Mouse (Mus musculus): ENCODE measurements at regions not wholly inside any gene's neighbourhood (a gene's known extent, or its start where the extent isn't known, plus 50 kb on each side); places are given as distances from the start of the nearest gene placed in this dataset.

- H3K9me3 ChIP-seq: no peaks in the 10 kb centered on the region
- no peaks in the 10 kb centered on the region for H3K4me1 ChIP-seq
- 78% methylated on average over 1 of the region's 1 CpGs for WGBS
- H3K4me3 ChIP-seq: no peak overlapping the region
- no peak overlapping the region for H3K9ac ChIP-seq
- no peak for ATAC-seq (ENCODE audit: insufficient number of reproducible peaks, insufficient read depth, low FRiP score, low TSS enrichment)
- no peaks in the 10 kb centered on the region for H3K27me3 ChIP-seq
- H3K27ac ChIP-seq: no peak overlapping the region
- H3K36me3 ChIP-seq: no peaks in the 10 kb centered on the region
- H3K4me2 ChIP-seq (replicated peaks): no peak overlapping the region
Observed at GRCm38 (mm10) chr10:16600041-16600440, 1123.0 kb upstream of the Cited2 start.

GRCm38 (mm10) chr10:16600551-16601224, 1122.3 kb upstream of the Cited2 start:
- Histone ChIP-seq H3K27me3 (no peaks in the 10 kb centered on the region), H3K9me3 (no peaks in the 10 kb centered on the region), H3K4me3 (no peak overlapping the region), H3K36me3 (no peaks in the 10 kb centered on the region), H3K4me1 (no peaks in the 10 kb centered on the region), H3K27ac (no peak overlapping the region), H3K4me2 (replicated peaks) (no peak overlapping the region), H3K9ac (no peak overlapping the region)
- no peak for ATAC-seq (ENCODE audit: insufficient number of reproducible peaks, insufficient read depth, low FRiP score, low TSS enrichment)
- WGBS: 89% methylated on average over 10 of the region's 10 CpGs

- WGBS: 83% methylated on average over 1 of the region's 1 CpGs
- Histone ChIP-seq H3K36me3 (no peaks in the 10 kb centered on the region), H3K27me3 (no peaks in the 10 kb centered on the region), H3K27ac (no peak overlapping the region), H3K4me3 (no peak overlapping the region), H3K9ac (no peak overlapping the region), H3K9me3 (no peaks in the 10 kb centered on the region), H3K4me2 (replicated peaks) (no peak overlapping the region), H3K4me1 (no peaks in the 10 kb centered on the region)
- ATAC-seq (ENCODE audit: insufficient number of reproducible peaks, insufficient read depth, low FRiP score, low TSS enrichment): no peak
Observed at GRCm38 (mm10) chr10:16601225-16601595, 1121.8 kb upstream of the Cited2 start.

- H3K36me3 ChIP-seq: no peaks in the 10 kb centered on the region
- no peak overlapping the region for H3K27ac ChIP-seq
- H3K4me1 ChIP-seq: no peaks in the 10 kb centered on the region
- H3K9ac ChIP-seq: no peak overlapping the region
- H3K9me3 ChIP-seq: no peaks in the 10 kb centered on the region
- 93% methylated on average over 3 of the region's 3 CpGs for WGBS
- H3K4me3 ChIP-seq: no peak overlapping the region
- H3K27me3 ChIP-seq: no peaks in the 10 kb centered on the region
- ATAC-seq (ENCODE audit: insufficient number of reproducible peaks, insufficient read depth, low FRiP score, low TSS enrichment): no peak
- no peak overlapping the region for H3K4me2 ChIP-seq (replicated peaks)
Observed at GRCm38 (mm10) chr10:16608339-16608738, 1114.7 kb upstream of the Cited2 start.

- no peak for ATAC-seq (ENCODE audit: insufficient number of reproducible peaks, insufficient read depth, low FRiP score, low TSS enrichment)
Observed at GRCm38 (mm10) chr10:16618752-16619151, 1104.3 kb upstream of the Cited2 start.

GRCm38 (mm10) chr10:16619584-16619983, 1103.4 kb upstream of the Cited2 start:
- ATAC-seq (ENCODE audit: insufficient number of reproducible peaks, insufficient read depth, low FRiP score, low TSS enrichment): no peak
- no peak overlapping the region for H3K9ac ChIP-seq
- H3K27me3 ChIP-seq: no peaks in the 10 kb centered on the region
- H3K27ac ChIP-seq: no peak overlapping the region
- H3K4me1 ChIP-seq: no peaks in the 10 kb centered on the region
- no peaks in the 10 kb centered on the region for H3K36me3 ChIP-seq
- WGBS: 86% methylated on average over 2 of the region's 2 CpGs
- H3K9me3 ChIP-seq: no peaks in the 10 kb centered on the region
- no peak overlapping the region for H3K4me2 ChIP-seq (replicated peaks)
- no peak overlapping the region for H3K4me3 ChIP-seq

More at GRCm38 (mm10) chr10:16618752-16619151, 1104.3 kb upstream of the Cited2 start:
- Histone ChIP-seq H3K4me2 (replicated peaks) (no peak overlapping the region), H3K9ac (no peak overlapping the region), H3K4me3 (no peak overlapping the region), H3K36me3 (no peaks in the 10 kb centered on the region), H3K4me1 (no peaks in the 10 kb centered on the region), H3K27me3 (no peaks in the 10 kb centered on the region), H3K27ac (no peak overlapping the region), H3K9me3 (no peaks in the 10 kb centered on the region)
- WGBS: 92% methylated on average over 2 of the region's 2 CpGs

GRCm38 (mm10) chr10:16620804-16621559, 1102.0 kb upstream of the Cited2 start:
- no peaks in the 10 kb centered on the region for H3K9me3 ChIP-seq
- no peak overlapping the region for H3K4me3 ChIP-seq
- H3K36me3 ChIP-seq: no peaks in the 10 kb centered on the region
- no peak overlapping the region for H3K9ac ChIP-seq
- H3K4me1 ChIP-seq: no peaks in the 10 kb centered on the region
- no peak overlapping the region for H3K4me2 ChIP-seq (replicated peaks)
- no peak for ATAC-seq (ENCODE audit: insufficient number of reproducible peaks, insufficient read depth, low FRiP score, low TSS enrichment)
- 35% methylated on average over 6 of the region's 6 CpGs for WGBS
- H3K27ac ChIP-seq: no peak overlapping the region
- H3K27me3 ChIP-seq: no peaks in the 10 kb centered on the region

GRCm38 (mm10) chr10:16622821-16623220, 1100.2 kb upstream of the Cited2 start:
- Histone ChIP-seq H3K9ac (no peak overlapping the region), H3K4me1 (no peaks in the 10 kb centered on the region), H3K4me3 (no peak overlapping the region), H3K4me2 (replicated peaks) (no peak overlapping the region), H3K27ac (no peak overlapping the region), H3K9me3 (no peaks in the 10 kb centered on the region), H3K27me3 (no peaks in the 10 kb centered on the region), H3K36me3 (no peaks in the 10 kb centered on the region)
- no peak for ATAC-seq (ENCODE audit: insufficient number of reproducible peaks, insufficient read depth, low FRiP score, low TSS enrichment)
- WGBS: 82% methylated on average over 3 of the region's 3 CpGs

- H3K4me2 ChIP-seq (replicated peaks): no peak overlapping the region
- WGBS: 42% methylated on average over 2 of the region's 2 CpGs
- H3K27ac ChIP-seq: no peak overlapping the region
- no peak for ATAC-seq (ENCODE audit: insufficient number of reproducible peaks, insufficient read depth, low FRiP score, low TSS enrichment)
- no peaks in the 10 kb centered on the region for H3K4me1 ChIP-seq
- H3K36me3 ChIP-seq: no peaks in the 10 kb centered on the region
- H3K9ac ChIP-seq: no peak overlapping the region
- no peaks in the 10 kb centered on the region for H3K27me3 ChIP-seq
- no peaks in the 10 kb centered on the region for H3K9me3 ChIP-seq
- no peak overlapping the region for H3K4me3 ChIP-seq
Observed at GRCm38 (mm10) chr10:16633236-16633635, 1089.8 kb upstream of the Cited2 start.

GRCm38 (mm10) chr10:16635463-16635862, 1087.6 kb upstream of the Cited2 start:
- no peak overlapping the region for H3K4me3 ChIP-seq

GRCm38 (mm10) chr10:16637006-16637405, 1086.0 kb upstream of the Cited2 start:
- no peaks in the 10 kb centered on the region for H3K36me3 ChIP-seq
- H3K4me1 ChIP-seq: no peaks in the 10 kb centered on the region
- H3K9ac ChIP-seq: no peak overlapping the region
- H3K27ac ChIP-seq: no peak overlapping the region
- H3K9me3 ChIP-seq: no peaks in the 10 kb centered on the region
- no peak overlapping the region for H3K4me3 ChIP-seq
- ATAC-seq (ENCODE audit: insufficient number of reproducible peaks, insufficient read depth, low FRiP score, low TSS enrichment): no peak
- H3K4me2 ChIP-seq (replicated peaks): no peak overlapping the region
- no peaks in the 10 kb centered on the region for H3K27me3 ChIP-seq

More at GRCm38 (mm10) chr10:16635463-16635862, 1087.6 kb upstream of the Cited2 start:
- WGBS: 62% methylated on average over 2 of the region's 2 CpGs
- Histone ChIP-seq H3K9me3 (no peaks in the 10 kb centered on the region), H3K4me1 (no peaks in the 10 kb centered on the region), H3K36me3 (no peaks in the 10 kb centered on the region), H3K4me2 (replicated peaks) (no peak overlapping the region), H3K27me3 (no peaks in the 10 kb centered on the region), H3K27ac (no peak overlapping the region), H3K9ac (no peak overlapping the region)
- no peak for ATAC-seq (ENCODE audit: insufficient number of reproducible peaks, insufficient read depth, low FRiP score, low TSS enrichment)

- Histone ChIP-seq H3K9me3 (no peaks in the 10 kb centered on the region), H3K36me3 (no peaks in the 10 kb centered on the region), H3K4me2 (replicated peaks) (no peak overlapping the region), H3K4me1 (no peaks in the 10 kb centered on the region), H3K9ac (no peak overlapping the region), H3K4me3 (no peak overlapping the region), H3K27ac (no peak overlapping the region), H3K27me3 (no peaks in the 10 kb centered on the region)
- no peak for ATAC-seq (ENCODE audit: insufficient number of reproducible peaks, insufficient read depth, low FRiP score, low TSS enrichment)
- WGBS: 20% methylated on average over 2 of the region's 2 CpGs
Observed at GRCm38 (mm10) chr10:16638111-16638510, 1084.9 kb upstream of the Cited2 start.
